Mouse (Mus musculus): Measurements from ENCODE around the gene Eln.

DNA sequence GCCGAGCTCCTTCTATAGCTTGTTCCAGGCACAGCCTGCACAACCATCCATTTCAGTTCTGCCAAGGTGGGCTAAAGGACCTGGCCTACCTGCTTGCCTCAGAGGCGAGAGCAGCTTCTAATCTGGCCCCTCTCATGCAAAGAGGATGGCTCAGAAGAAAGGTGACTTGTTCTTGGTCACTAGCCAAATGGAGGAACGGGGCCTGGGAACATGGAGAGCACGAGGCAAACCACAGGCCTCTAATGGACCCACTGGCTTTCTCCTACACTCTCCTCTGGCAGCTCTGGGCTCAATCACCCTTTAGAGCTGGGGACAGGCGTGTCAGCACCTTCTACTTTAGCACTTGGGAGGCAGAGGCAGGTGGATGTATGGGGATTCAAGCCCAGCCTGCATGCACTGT is 72.1 kb downstream of the Eln start:
- TF ChIP-seq POLR2A (IDR thresholded peaks at IDR 0.05; ENCODE audit: insufficient read depth, low read length) (no peak), CTCF (IDR thresholded peaks at IDR 0.05; ENCODE audit: low read depth, low read length) (no peak), EP300 (IDR thresholded peaks at IDR 0.05; ENCODE audit: insufficient read depth, low read depth, low read length) (no peak)

Measured in ES-Bruce4 (cell line).